Mouse (Mus musculus): ENCODE measurements around the gene Abcf1. TPM values are rescaled to one million over a fixed set of nuclear protein-coding genes. Genes with fewer than 3 reads are reported as not detected.
"Not testable (repeated sequence)": the region's sequence is repeated elsewhere in the genome, so short reads cannot be mapped to it uniquely, and the experiment has no call there.

Gene Abcf1
- 57.8 and 71.3 TPM in 2 replicates for polyA plus RNA-seq (2015; fragmentation: Nextera tagmentation; extraction: Ambion mirVana)

GRCm38 (mm10) chr17:35969418-35970389 lies at the start of gene Abcf1:
Abcf1 (minus strand) TSS chr17:35969761.
- peak within 1 kb of the TSS; percentile 79 for H3K4me3 ChIP-seq
- no peaks in the 10 kb centered on the region for H3K9me3 ChIP-seq (replicated peaks)
- under 1% methylated on average over 68 of the region's 68 CpGs for WGBS
- H3K27ac ChIP-seq = peak within 1 kb of the TSS; percentile 86
- peak within 1 kb of the TSS; percentile 83 for H3K9ac ChIP-seq
- H3K4me2 ChIP-seq = peak within 1 kb of the TSS; percentile 72
- H3K36me3 ChIP-seq = peaks cover 23% of the 10 kb centered on the region
- peak; percentile 96 for ATAC-seq (replicated peaks; ENCODE audit: insufficient number of reproducible peaks, insufficient read depth, low FRiP score, low read depth)
- peaks cover 22% of the 10 kb centered on the region for H3K4me1 ChIP-seq (replicated peaks)
- no peaks in the 10 kb centered on the region for H3K27me3 ChIP-seq

GRCm38 (mm10) chr17:36018979-36019378 lies 49.4 kb upstream of the Abcf1 start:
- Histone ChIP-seq H3K4me3 (no peak overlapping the region), H3K9me3 (replicated peaks) (no peaks in the 10 kb centered on the region), H3K4me1 (replicated peaks) (peaks cover 4% of the 10 kb centered on the region; the same call in 1 of the 2 replicates), H3K9ac (no peak overlapping the region), H3K36me3 (peaks cover 10% of the 10 kb centered on the region; the same call in 1 of the 2 replicates), H3K4me2 (no peak overlapping the region), H3K27ac (no peak overlapping the region), H3K27me3 (no peaks in the 10 kb centered on the region)
- no peak; the same call in 1 of the 2 replicates for ATAC-seq (replicated peaks; ENCODE audit: insufficient number of reproducible peaks, insufficient read depth, low FRiP score, low read depth)
- WGBS = 50% methylated on average over 2 of the region's 2 CpGs

- no peak overlapping the region for H3K4me2 ChIP-seq
Measured at GRCm38 (mm10) chr17:36017046-36017445, 47.5 kb upstream of the Abcf1 start.

GRCm38 (mm10) chr17:36014977-36015376 lies 45.4 kb upstream of the Abcf1 start:
- no peak overlapping the region for H3K9ac ChIP-seq
- WGBS = 89% methylated on average over 5 of the region's 5 CpGs
- no peaks in the 10 kb centered on the region for H3K9me3 ChIP-seq (replicated peaks)
- no peaks in the 10 kb centered on the region for H3K4me1 ChIP-seq (replicated peaks)
- no peak overlapping the region for H3K4me2 ChIP-seq
- no peak for ATAC-seq (replicated peaks; ENCODE audit: insufficient number of reproducible peaks, insufficient read depth, low FRiP score, low read depth)
- no peak overlapping the region for H3K4me3 ChIP-seq
- peaks cover 10% of the 10 kb centered on the region; the same call in 1 of the 2 replicates for H3K36me3 ChIP-seq
- no peak overlapping the region for H3K27ac ChIP-seq
- H3K27me3 ChIP-seq = no peaks in the 10 kb centered on the region

More at GRCm38 (mm10) chr17:36017046-36017445, 47.5 kb upstream of the Abcf1 start:
- no peak overlapping the region for H3K27ac ChIP-seq
- H3K4me1 ChIP-seq (replicated peaks) = 0 out of 2 replicates have a peak, but pooled peaks cover 3% of the 10 kb centered on the region
- no peak for ATAC-seq (replicated peaks; ENCODE audit: insufficient number of reproducible peaks, insufficient read depth, low FRiP score, low read depth)
- H3K4me3 ChIP-seq = no peak overlapping the region
- 85% methylated on average over 5 of the region's 5 CpGs for WGBS
- H3K9ac ChIP-seq = no peak overlapping the region
- peaks cover 10% of the 10 kb centered on the region; the same call in 1 of the 2 replicates for H3K36me3 ChIP-seq
- no peaks in the 10 kb centered on the region for H3K27me3 ChIP-seq
- no peaks in the 10 kb centered on the region for H3K9me3 ChIP-seq (replicated peaks)

GRCm38 (mm10) chr17:36004409-36004808 lies 34.8 kb upstream of the Abcf1 start:
- WGBS = 90% methylated on average over 7 of the region's 7 CpGs
- H3K27me3 ChIP-seq; H3K9me3 ChIP-seq (replicated peaks); H3K9ac ChIP-seq; H3K27ac ChIP-seq; H3K36me3 ChIP-seq; H3K4me1 ChIP-seq (replicated peaks); H3K4me3 ChIP-seq; ATAC-seq (replicated peaks; ENCODE audit: insufficient number of reproducible peaks, insufficient read depth, low FRiP score, low read depth); H3K4me2 ChIP-seq: not testable (repeated sequence)

GRCm38 (mm10) chr17:36003331-36003730 lies 33.8 kb upstream of the Abcf1 start:
- H3K4me2 ChIP-seq = no peak overlapping the region
- no peak overlapping the region for H3K27ac ChIP-seq
- H3K36me3 ChIP-seq = no peaks in the 10 kb centered on the region
- no peak overlapping the region for H3K9ac ChIP-seq
- 0 out of 2 replicates have a peak, but pooled peaks cover 4% of the 10 kb centered on the region for H3K4me1 ChIP-seq (replicated peaks)
- ATAC-seq (replicated peaks; ENCODE audit: insufficient number of reproducible peaks, insufficient read depth, low FRiP score, low read depth) = no peak
- WGBS = 90% methylated on average over 7 of the region's 7 CpGs
- H3K27me3 ChIP-seq = no peaks in the 10 kb centered on the region
- no peaks in the 10 kb centered on the region for H3K9me3 ChIP-seq (replicated peaks)
- H3K4me3 ChIP-seq = no peak overlapping the region

- Histone ChIP-seq H3K36me3 (no peaks in the 10 kb centered on the region), H3K9me3 (replicated peaks) (no peaks in the 10 kb centered on the region), H3K4me3 (no peak overlapping the region), H3K27ac (no peak overlapping the region), H3K27me3 (no peaks in the 10 kb centered on the region), H3K4me2 (no peak overlapping the region), H3K9ac (no peak overlapping the region), H3K4me1 (replicated peaks) (peaks cover 12% of the 10 kb centered on the region)
- no peak; the same call in 1 of the 2 replicates for ATAC-seq (replicated peaks; ENCODE audit: insufficient number of reproducible peaks, insufficient read depth, low FRiP score, low read depth)
- WGBS = 91% methylated on average over 6 of the region's 6 CpGs
Measured at GRCm38 (mm10) chr17:36001966-36002365, 32.4 kb upstream of the Abcf1 start.

GRCm38 (mm10) chr17:36001121-36001897 lies 31.7 kb upstream of the Abcf1 start:
- H3K4me3 ChIP-seq = no peak overlapping the region
- no peaks in the 10 kb centered on the region for H3K9me3 ChIP-seq (replicated peaks)
- H3K9ac ChIP-seq = no peak overlapping the region
- H3K27me3 ChIP-seq = no peaks in the 10 kb centered on the region
- no peak for ATAC-seq (replicated peaks; ENCODE audit: insufficient number of reproducible peaks, insufficient read depth, low FRiP score, low read depth)
- WGBS = 92% methylated on average over 12 of the region's 12 CpGs
- no peak overlapping the region for H3K27ac ChIP-seq
- H3K36me3 ChIP-seq = no peaks in the 10 kb centered on the region
- no peak overlapping the region for H3K4me2 ChIP-seq
- peaks cover 12% of the 10 kb centered on the region for H3K4me1 ChIP-seq (replicated peaks)

- Histone ChIP-seq H3K27ac (no peak overlapping the region), H3K9me3 (replicated peaks) (no peaks in the 10 kb centered on the region), H3K4me3 (no peak overlapping the region), H3K4me1 (replicated peaks) (peaks cover 19% of the 10 kb centered on the region), H3K4me2 (no peak overlapping the region), H3K36me3 (no peaks in the 10 kb centered on the region), H3K27me3 (no peaks in the 10 kb centered on the region), H3K9ac (no peak overlapping the region)
- ATAC-seq (replicated peaks; ENCODE audit: insufficient number of reproducible peaks, insufficient read depth, low FRiP score, low read depth) = no peak
- WGBS = 77% methylated on average over 4 of the region's 4 CpGs
Measured at GRCm38 (mm10) chr17:36000349-36000748, 30.8 kb upstream of the Abcf1 start.

- WGBS = 55% methylated on average over 7 of the region's 7 CpGs
- H3K4me2 ChIP-seq = no peak overlapping the region
- no peaks in the 10 kb centered on the region for H3K27me3 ChIP-seq
- ATAC-seq (replicated peaks; ENCODE audit: insufficient number of reproducible peaks, insufficient read depth, low FRiP score, low read depth) = no peak
- H3K4me1 ChIP-seq (replicated peaks) = peaks cover 24% of the 10 kb centered on the region
- H3K9ac ChIP-seq = no peak overlapping the region
- H3K4me3 ChIP-seq = no peak overlapping the region
- H3K36me3 ChIP-seq = no peaks in the 10 kb centered on the region
- no peak overlapping the region for H3K27ac ChIP-seq
- no peaks in the 10 kb centered on the region for H3K9me3 ChIP-seq (replicated peaks)
Measured at GRCm38 (mm10) chr17:35999356-35999755, 29.8 kb upstream of the Abcf1 start.
